8 mouse cellular contexts compared by ENCODE assay signal in the genomic region with DNA sequence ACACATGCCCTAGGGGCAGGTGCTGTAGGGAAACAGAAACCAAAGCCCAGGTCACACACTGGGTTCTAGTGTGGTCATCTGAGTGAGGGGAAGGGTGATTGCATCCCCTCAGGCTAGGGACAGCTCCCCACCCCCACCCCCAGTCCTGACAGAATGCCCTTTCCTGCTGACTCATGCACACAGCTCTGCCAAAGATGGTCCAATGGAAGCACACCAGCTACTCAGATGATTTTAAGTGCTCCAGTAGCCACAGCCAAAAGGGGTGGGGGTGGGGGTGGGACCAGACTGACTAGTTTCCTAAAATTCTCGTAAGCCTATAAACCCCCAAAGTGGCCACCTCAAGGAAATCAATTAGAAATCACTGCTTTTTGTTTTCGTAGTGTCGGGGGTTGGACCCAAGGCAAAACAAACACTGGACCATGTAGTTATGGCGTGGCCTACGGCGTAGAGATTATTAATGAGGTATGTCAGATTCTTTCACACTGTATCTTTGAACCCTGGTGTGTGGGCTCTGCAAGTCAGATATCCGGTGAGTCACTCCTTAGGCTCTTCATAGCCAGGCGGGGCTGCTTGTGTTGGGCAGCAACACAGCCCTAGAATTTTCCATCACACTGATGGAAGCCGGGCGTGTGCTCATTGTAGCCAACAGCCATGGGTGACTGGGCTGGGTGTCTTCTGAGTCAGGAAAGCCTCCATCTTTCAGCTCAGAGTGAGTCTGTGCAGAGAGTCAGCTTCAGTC. TPM values are rescaled to one million over a fixed set of nuclear protein-coding genes. Genes with fewer than 3 reads are reported as not detected.
A peak's percentile ranks its signal among the peaks of the same experiment; 100 is the strongest.
DNase-seq lines count a peak whose midpoint lies in the region; ATAC-seq and TF ChIP-seq lines count a peak whose summit lies in the region.

No protein-coding gene starts in this region.

- H3K4me1 ChIP-seq in testis, adult 2 months (ENCODE audit: control insufficient read depth, insufficient read depth, low read length) = peaks cover 3% of the 10 kb centered on the region; the same call in 1 of the 2 replicates
- H3K4me1 ChIP-seq in forebrain, embryonic 10.5 days = peaks cover 59% of the 10 kb centered on the region
- H3K4me1 ChIP-seq in hindbrain, embryonic 11.5 days (replicated peaks; ENCODE audit: control insufficient read depth, insufficient read depth, low read length) = peaks cover 23% of the 10 kb centered on the region
- peaks cover 39% of the 10 kb centered on the region for H3K4me1 ChIP-seq in lung, embryonic 14.5 days (ENCODE audit: insufficient read depth)
- H3K4me1 ChIP-seq in stomach, postnatal 0 days (replicated peaks; ENCODE audit: control insufficient read depth, insufficient read depth) = peaks cover 15% of the 10 kb centered on the region

- H3K4me2 ChIP-seq in hindbrain, embryonic 11.5 days (replicated peaks; ENCODE audit: low read depth, low read length) = 0 out of 2 replicates have a peak overlapping the region, but pooled peaks have one; percentile 6
- H3K4me2 ChIP-seq in lung, embryonic 14.5 days = 0 out of 2 replicates have a peak overlapping the region, but pooled peaks have one; percentile 7
- H3K4me2 ChIP-seq in stomach, postnatal 0 days (replicated peaks; ENCODE audit: low read depth) = 0 out of 2 replicates have a peak overlapping the region, but pooled peaks have one; percentile 1

- peak overlapping the region; percentile 7 for H3K27ac ChIP-seq in testis, adult 2 months (ENCODE audit: control insufficient read depth, insufficient read depth, low read depth, low read length)
- H3K27ac ChIP-seq in forebrain, embryonic 10.5 days = peak overlapping the region; percentile 83
- peak overlapping the region; percentile 65; the same call in 1 of the 2 replicates for H3K27ac ChIP-seq in hindbrain, embryonic 11.5 days (ENCODE audit: low read depth, low read length)
- peak overlapping the region; percentile 7; the same call in 1 of the 2 replicates for H3K27ac ChIP-seq in lung, embryonic 14.5 days (ENCODE audit: low read depth)
- peak overlapping the region; percentile 82 for H3K27ac ChIP-seq in stomach, postnatal 0 days (replicated peaks)

- intact Hi-C loops in left cerebral cortex, postnatal 36 days (cut with DNase I) = loop anchor here (2.0 kb wide), 1 partner anchor 17 kb away; no protein-coding TSS in a partner anchor

- WGBS in forebrain, embryonic 10.5 days = 72% methylated on average over 10 of the region's 10 CpGs
- 70% methylated on average over 10 of the region's 10 CpGs for WGBS in hindbrain, embryonic 11.5 days
- WGBS in lung, embryonic 14.5 days = 29% methylated on average over 10 of the region's 10 CpGs
- WGBS in stomach, postnatal 0 days = 19% methylated on average over 10 of the region's 10 CpGs

- H3K4me3 ChIP-seq in testis, adult 2 months (ENCODE audit: control insufficient read depth, low read depth, low read length) = no peak overlapping the region
- H3K4me3 ChIP-seq in forebrain, embryonic 10.5 days = peak overlapping the region; percentile 31
- no peak overlapping the region for H3K4me3 ChIP-seq in hindbrain, embryonic 11.5 days (ENCODE audit: low read depth, low read length)
- no peak overlapping the region for H3K4me3 ChIP-seq in lung, embryonic 14.5 days (ENCODE audit: low read depth, low read length)
- no peak overlapping the region for H3K4me3 ChIP-seq in stomach, postnatal 0 days (ENCODE audit: low read depth, low read length)

- no peak for DNase-seq in testis, postnatal 14 days (ENCODE audit: low spot score)
- DNase-seq in forebrain, embryonic 10.5 days (ENCODE audit: extremely low spot score, low spot score) = peak; percentile 33
- DNase-seq in hindbrain, embryonic 11.5 days (ENCODE audit: low spot score) = no peak
- DNase-seq in lung, embryonic 14.5 days = peak; percentile 71
- DNase-seq in stomach, postnatal 0 days (ENCODE audit: low spot score) = peak; percentile 76
- no peak for DNase-seq in spleen, postnatal 4 days (ENCODE audit: low spot score in 2 of 2)
- DNase-seq in left cerebral cortex, postnatal 36 days (ENCODE audit: low spot score in 2 of 2) = no peak

- no peak for TF ChIP-seq EP300 in stomach, postnatal 0 days (optimal IDR thresholded peaks at IDR 0.05)

- ATAC-seq in hindbrain, embryonic 11.5 days (ENCODE audit: low FRiP score) = peak; percentile 41
- peak; percentile 41 for ATAC-seq in lung, embryonic 14.5 days (ENCODE audit: insufficient read depth)
- ATAC-seq in stomach, postnatal 0 days (ENCODE audit: low FRiP score, low TSS enrichment) = peak; percentile 91

- no peak overlapping the region for H3K9ac ChIP-seq in hindbrain, embryonic 11.5 days (ENCODE audit: low read depth, low read length)
- no peak overlapping the region for H3K9ac ChIP-seq in lung, embryonic 14.5 days
- H3K9ac ChIP-seq in stomach, postnatal 0 days (ENCODE audit: low read length) = 0 out of 2 replicates have a peak overlapping the region, but pooled peaks have one; percentile 5

- TF ChIP-seq POLR2A in testis, adult 2 months (IDR thresholded peaks at IDR 0.05; ENCODE audit: control insufficient read depth, low read depth, low read length) = no peak

- H3K27me3 ChIP-seq in testis, adult 2 months (ENCODE audit: control insufficient read depth, insufficient read depth, low read length) = no peaks in the 10 kb centered on the region
- H3K27me3 ChIP-seq in forebrain, embryonic 10.5 days (ENCODE audit: poor library complexity, severe bottlenecking) = no peaks in the 10 kb centered on the region
- no peaks in the 10 kb centered on the region for H3K27me3 ChIP-seq in hindbrain, embryonic 11.5 days (ENCODE audit: control insufficient read depth, insufficient read depth, low read length)
- no peaks in the 10 kb centered on the region for H3K27me3 ChIP-seq in lung, embryonic 14.5 days (ENCODE audit: insufficient read depth, low read length)
- no peaks in the 10 kb centered on the region for H3K27me3 ChIP-seq in stomach, postnatal 0 days (ENCODE audit: control insufficient read depth, insufficient read depth, low read length)

- no peaks in the 10 kb centered on the region for H3K9me3 ChIP-seq in forebrain, embryonic 10.5 days
- no peaks in the 10 kb centered on the region for H3K9me3 ChIP-seq in hindbrain, embryonic 11.5 days (ENCODE audit: control insufficient read depth, low read length)
- no peaks in the 10 kb centered on the region for H3K9me3 ChIP-seq in lung, embryonic 14.5 days (ENCODE audit: low read depth, low read length)
- H3K9me3 ChIP-seq in stomach, postnatal 0 days (ENCODE audit: control insufficient read depth, low read length) = no peaks in the 10 kb centered on the region

- H3K36me3 ChIP-seq in testis, adult 2 months (ENCODE audit: control insufficient read depth, insufficient read depth, low read length) = no peaks in the 10 kb centered on the region
- H3K36me3 ChIP-seq in forebrain, embryonic 10.5 days (replicated peaks) = no peaks in the 10 kb centered on the region
- no peaks in the 10 kb centered on the region for H3K36me3 ChIP-seq in hindbrain, embryonic 11.5 days (ENCODE audit: control insufficient read depth, insufficient read depth, low read length)
- H3K36me3 ChIP-seq in lung, embryonic 14.5 days (ENCODE audit: insufficient read depth) = no peaks in the 10 kb centered on the region
- H3K36me3 ChIP-seq in stomach, postnatal 0 days (ENCODE audit: control insufficient read depth, insufficient read depth, low read length) = no peaks in the 10 kb centered on the region

- no peak for TF ChIP-seq CTCF in testis, adult 2 months (IDR thresholded peaks at IDR 0.05; ENCODE audit: control insufficient read depth, insufficient read depth, insufficient replicate concordance, low read depth, low read length)
- no peak for TF ChIP-seq CTCF in lung, embryonic 14.5 days (IDR thresholded peaks at IDR 0.05; ENCODE audit: low read depth)
- TF ChIP-seq CTCF in stomach, postnatal 0 days (IDR thresholded peaks at IDR 0.05; ENCODE audit: low read depth) = 0 out of 2 replicates have a peak, but pooled peaks have one; percentile 1

RNA-seq across cellular contexts. Expression of a gene that starts 54.3 kb away (rescaled TPM):
- 3.3 and 3.8 TPM in 2 replicates for polyA plus RNA-seq in testis, adult 2 months (2012; rRNA removed)
- 3.0 and 3.4 TPM in 2 replicates for polyA plus RNA-seq in forebrain, embryonic 10.5 days (2016; fragmentation: Nextera tagmentation; extraction: Ambion mirVana)
- 4.8 and 5.5 TPM in 2 replicates for polyA plus RNA-seq in hindbrain, embryonic 11.5 days (2014; fragmentation: Nextera tagmentation; extraction: Ambion mirVana)
- polyA plus RNA-seq in lung, embryonic 14.5 days (2014; fragmentation: Nextera tagmentation; extraction: Ambion mirVana) = 8.9 and 9.3 TPM in 2 replicates
- 10.1 and 10.2 TPM in 2 replicates for polyA plus RNA-seq in stomach, postnatal 0 days (2015; fragmentation: Nextera tagmentation; extraction: Ambion mirVana)
- total RNA-seq in left cerebral cortex, postnatal 36 days (2021) = 10 to 100 TPM; 54.3 to 63.3 TPM

Comparison
In these comparisons a context has a peak if more than half of its experiments do, and no peak if none do; other contexts are left out.
1. H3K27ac ChIP-seq: peak in every context shown above with its lines; median percentile 83 in forebrain, embryonic 10.5 days; 82 in stomach, postnatal 0 days; 65 in hindbrain, embryonic 11.5 days; 7 in testis, adult 2 months; 7 in lung, embryonic 14.5 days.
2. DNase-seq: peak in forebrain, embryonic 10.5 days (single experiment), lung, embryonic 14.5 days (single experiment) and stomach, postnatal 0 days (single experiment); none in testis, postnatal 14 days (single experiment), hindbrain, embryonic 11.5 days (single experiment), spleen, postnatal 4 days (0 of 2) and left cerebral cortex, postnatal 36 days (0 of 2).
3. ATAC-seq: peak in every context shown above with its lines; median percentile 91 in stomach, postnatal 0 days; 41 in hindbrain, embryonic 11.5 days; 41 in lung, embryonic 14.5 days.
4. Peak in every context shown above with its lines, with median percentiles within 50 percentile points of each other: H3K4me2 ChIP-seq.